Mouse (Mus musculus) neural tube, embryonic 11.5 days (tissue): ENCODE data around the gene Zfp777. TPM values are rescaled to one million over a fixed set of nuclear protein-coding genes. Genes with fewer than 3 reads are reported as not detected.

ENCODE experiments used
- ATAC-seq: fragments of 200-750 bp; cut with Nextera tagmentation; 2 replicates; pipeline ENCODE4 v1.8.0; 2017; ENCODE audit warnings: moderate number of reproducible peaks, mild to moderate bottlenecking, moderate TSS enrichment, moderate library complexity; ENCODE audit not compliant: insufficient read depth, low FRiP score, low TSS enrichment
- DNase-seq: peaks from one replicate; pipeline ENCODE4 v3.0.0-alpha.2; 2015; ENCODE audit warnings: low spot score
- H3K27ac ChIP-seq: fragments of 300-500 bp; sonication (generic); 2 replicates; pipeline ENCODE4 v1.5.1; 2014; ENCODE audit warnings: low read depth, mild to moderate bottlenecking, low read length
- H3K27me3 ChIP-seq: fragments of 300-500 bp; sonication (generic); 2 replicates; pipeline ENCODE4 v1.6.1; 2014; ENCODE audit warnings: mild to moderate bottlenecking, low read length, mixed read lengths; ENCODE audit not compliant: control insufficient read depth, insufficient read depth
- H3K36me3 ChIP-seq: fragments of 300-500 bp; sonication (generic); 2 replicates; pipeline ENCODE4 v1.6.1; 2014; ENCODE audit warnings: mild to moderate bottlenecking, low read length, moderate library complexity, mixed read lengths; ENCODE audit not compliant: control insufficient read depth, insufficient read depth
- H3K4me1 ChIP-seq: fragments of 300-500 bp; sonication (generic); 2 replicates; pipeline ENCODE4 v1.6.1; 2014; ENCODE audit warnings: low read length, mixed read lengths; ENCODE audit not compliant: control insufficient read depth, insufficient read depth
- H3K4me2 ChIP-seq: fragments of 300-500 bp; sonication (generic); 2 replicates; pipeline ENCODE4 v1.6.1; 2014; ENCODE audit warnings: low read depth, mild to moderate bottlenecking, moderate library complexity
- H3K4me3 ChIP-seq: fragments of 300-500 bp; sonication (generic); 2 replicates; pipeline ENCODE4 v1.5.1; 2014; ENCODE audit warnings: low read depth, low read length
- H3K9ac ChIP-seq: fragments of 300-500 bp; sonication (generic); 2 replicates; pipeline ENCODE4 v1.6.1; 2014; ENCODE audit warnings: mild to moderate bottlenecking, low read length
- H3K9me3 ChIP-seq: fragments of 300-500 bp; sonication (generic); 2 replicates; pipeline ENCODE4 v1.6.1; 2016; ENCODE audit warnings: low read length; ENCODE audit not compliant: control insufficient read depth
- WGBS: fragments of 180-500 bp; shearing (Covaris S2); extraction: QIAGEN DNeasy Blood & Tissue Kit; methylation state at CpG from one replicate; pipeline ENCODE4 v1.1.7; 2014; 5-methylcytosine and 5-hydroxymethylcytosine counted together
- polyA plus RNA-seq: library from polyadenylated mRNA; unstranded; fragments of >200 nt; fragmentation: Nextera tagmentation; extraction: Ambion mirVana; gene quantifications from 2 replicates; pipeline ENCODE4 v1.2.1, GENCODE M21; 2014

Gene Zfp777
- polyA plus RNA-seq, 1 experiment from 2014 or later, result 10.6 TPM

GRCm38 (mm10) chr6:48047450-48048351 lies 1.0 kb downstream of the Zfp777 start:
- ATAC-seq (peak; percentile 71; the same call in 1 of the 2 replicates), DNase-seq (peak; percentile 58)
- no peaks in the 10 kb centered on the region for H3K9me3 ChIP-seq
- peak overlapping the region; percentile 91 for H3K27ac ChIP-seq
- H3K4me3 ChIP-seq, result peak overlapping the region; percentile 86
- H3K9ac ChIP-seq, result peak overlapping the region; percentile 89
- H3K4me1 ChIP-seq, result peaks cover 7% of the 10 kb centered on the region; the same call in 1 of the 2 replicates
- H3K36me3 ChIP-seq, result peaks cover 8% of the 10 kb centered on the region
- H3K4me2 ChIP-seq, result peak overlapping the region; percentile 61
- WGBS, result under 1% methylated on average over 82 of the region's 150 CpGs
- no peaks in the 10 kb centered on the region for H3K27me3 ChIP-seq

GRCm38 (mm10) chr6:48047114-48047449 lies 1.6 kb downstream of the Zfp777 start:
- no peaks in the 10 kb centered on the region for H3K9me3 ChIP-seq
- H3K9ac ChIP-seq, result peak overlapping the region; percentile 89
- H3K27ac ChIP-seq, result no peak overlapping the region
- peak overlapping the region; percentile 86 for H3K4me3 ChIP-seq
- H3K4me2 ChIP-seq, result peak overlapping the region; percentile 61
- 6% methylated on average over 12 of the region's 12 CpGs for WGBS
- DNase-seq (no peak), ATAC-seq (no peak)
- H3K36me3 ChIP-seq, result peaks cover 8% of the 10 kb centered on the region
- no peaks in the 10 kb centered on the region for H3K27me3 ChIP-seq
- H3K4me1 ChIP-seq, result peaks cover 7% of the 10 kb centered on the region; the same call in 1 of the 2 replicates

GRCm38 (mm10) chr6:48032661-48033060 lies 16.1 kb downstream of the Zfp777 start:
- H3K27me3 ChIP-seq, result no peaks in the 10 kb centered on the region
- no peak overlapping the region for H3K4me3 ChIP-seq
- no peaks in the 10 kb centered on the region for H3K9me3 ChIP-seq
- H3K4me2 ChIP-seq, result no peak overlapping the region
- H3K9ac ChIP-seq, result no peak overlapping the region
- no peak overlapping the region for H3K27ac ChIP-seq
- ATAC-seq, result no peak
- peaks cover 14% of the 10 kb centered on the region for H3K36me3 ChIP-seq
- no peak for DNase-seq
- no peaks in the 10 kb centered on the region for H3K4me1 ChIP-seq

- DNase-seq, result no peak
Measured at GRCm38 (mm10) chr6:48025905-48026660, 22.6 kb downstream of the Zfp777 start.

GRCm38 (mm10) chr6:48024994-48025345 lies 23.7 kb downstream of the Zfp777 start:
- H3K27me3 ChIP-seq, result no peaks in the 10 kb centered on the region
- H3K9me3 ChIP-seq, result peaks cover 2% of the 10 kb centered on the region; the same call in 1 of the 2 replicates
- no peak overlapping the region for H3K9ac ChIP-seq
- WGBS, result 73% methylated on average over 21 of the region's 21 CpGs
- DNase-seq (no peak), ATAC-seq (no peak)
- no peaks in the 10 kb centered on the region for H3K4me1 ChIP-seq
- no peak overlapping the region for H3K27ac ChIP-seq
- H3K36me3 ChIP-seq, result peaks cover 35% of the 10 kb centered on the region
- H3K4me3 ChIP-seq, result no peak overlapping the region
- H3K4me2 ChIP-seq, result no peak overlapping the region

More at GRCm38 (mm10) chr6:48025905-48026660, 22.6 kb downstream of the Zfp777 start:
- no peaks in the 10 kb centered on the region for H3K4me1 ChIP-seq
- no peaks in the 10 kb centered on the region for H3K27me3 ChIP-seq
- H3K4me2 ChIP-seq, result no peak overlapping the region
- H3K9me3 ChIP-seq, result peaks cover 2% of the 10 kb centered on the region; the same call in 1 of the 2 replicates
- no peak overlapping the region for H3K27ac ChIP-seq
- no peak for ATAC-seq
- no peak overlapping the region for H3K9ac ChIP-seq
- WGBS, result 81% methylated on average over 10 of the region's 10 CpGs
- no peak overlapping the region for H3K4me3 ChIP-seq
- peaks cover 35% of the 10 kb centered on the region for H3K36me3 ChIP-seq

- Histone ChIP-seq H3K36me3 (peaks cover 35% of the 10 kb centered on the region), H3K9ac (no peak overlapping the region), H3K4me2 (no peak overlapping the region), H3K27ac (no peak overlapping the region), H3K4me3 (no peak overlapping the region), H3K27me3 (no peaks in the 10 kb centered on the region), H3K4me1 (no peaks in the 10 kb centered on the region), H3K9me3 (peaks cover 2% of the 10 kb centered on the region; the same call in 1 of the 2 replicates)
- WGBS, result 72% methylated on average over 41 of the region's 43 CpGs
- DNase-seq (peak; percentile 33), ATAC-seq (no peak)
Measured at GRCm38 (mm10) chr6:48024330-48024993, 24.2 kb downstream of the Zfp777 start.

- peaks cover 2% of the 10 kb centered on the region; the same call in 1 of the 2 replicates for H3K9me3 ChIP-seq
- H3K4me3 ChIP-seq, result no peak overlapping the region
- peaks cover 32% of the 10 kb centered on the region for H3K36me3 ChIP-seq
- no peak overlapping the region for H3K9ac ChIP-seq
- H3K4me1 ChIP-seq, result no peaks in the 10 kb centered on the region
- no peaks in the 10 kb centered on the region for H3K27me3 ChIP-seq
- H3K4me2 ChIP-seq, result no peak overlapping the region
- DNase-seq (no peak), ATAC-seq (no peak)
- H3K27ac ChIP-seq, result no peak overlapping the region
- WGBS, result 86% methylated on average over 2 of the region's 2 CpGs
Measured at GRCm38 (mm10) chr6:48022672-48023071, 26.0 kb downstream of the Zfp777 start.

GRCm38 (mm10) chr6:48021678-48022077 lies 27.0 kb downstream of the Zfp777 start:
- DNase-seq (no peak), ATAC-seq (no peak)
- Histone ChIP-seq H3K27ac (no peak overlapping the region), H3K27me3 (no peaks in the 10 kb centered on the region), H3K4me1 (no peaks in the 10 kb centered on the region), H3K36me3 (peaks cover 26% of the 10 kb centered on the region), H3K9me3 (peaks cover 2% of the 10 kb centered on the region; the same call in 1 of the 2 replicates), H3K4me2 (no peak overlapping the region), H3K9ac (no peak overlapping the region), H3K4me3 (no peak overlapping the region)
- 87% methylated on average over 1 of the region's 1 CpGs for WGBS
